Mouse (Mus musculus) lung, postnatal 14 days (tissue): Measurements from ENCODE around the gene 6430531B16Rik.

Experiments used
- DNase-seq: peaks from one replicate; pipeline ENCODE4 v3.0.0; 2021

The 6430531B16Rik gene

GRCm38 (mm10) chr7:139936705-139937104 is 41.9 kb downstream of the 6430531B16Rik start:
- DNase-seq = no peak

GRCm38 (mm10) chr7:139930732-139931131 is 47.8 kb downstream of the 6430531B16Rik start:
- peak; percentile 43 for DNase-seq
